ENCODE assay signal across 11 mouse cellular contexts in the genomic region with DNA sequence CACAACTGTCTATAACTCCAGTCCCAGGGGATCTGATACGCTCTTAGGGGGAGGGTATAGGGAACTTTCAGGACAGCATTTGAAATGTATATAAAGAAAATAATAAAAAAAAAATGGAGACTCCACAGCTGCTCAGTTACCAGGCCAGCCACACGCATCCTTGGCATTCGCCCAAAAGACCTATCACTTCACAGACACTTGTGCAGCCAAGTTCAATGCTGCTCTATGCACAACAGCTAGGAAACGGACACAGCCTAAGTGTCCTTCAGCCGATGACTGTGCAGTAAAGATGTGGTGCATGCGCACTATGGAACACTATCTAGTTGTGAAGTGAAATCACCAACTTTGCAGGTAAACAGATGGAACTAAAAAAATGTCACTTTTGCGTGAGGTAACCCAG. TPM values are rescaled to one million over a fixed set of nuclear protein-coding genes. Genes with fewer than 3 reads are reported as not detected.
A peak's percentile ranks its signal among the peaks of the same experiment; 100 is the strongest.
DNase-seq lines count a peak whose midpoint lies in the region; ATAC-seq and TF ChIP-seq lines count a peak whose summit lies in the region.
"Had no signal": no experiment of that assay in that cellular context is flagged by ENCODE, and none has a peak within 500 bp of the region (broad histone marks: within the 10 kb centered on the region; RNA-seq: fewer than 3 reads in every experiment).

No protein-coding gene starts in this region.

- peaks cover 38% of the 10 kb centered on the region for H3K36me3 ChIP-seq in forebrain, embryonic 14.5 days (ENCODE audit: control insufficient read depth, insufficient read depth, low read length)
- H3K36me3 ChIP-seq in forebrain, postnatal 0 days (ENCODE audit: insufficient read depth): peaks cover 38% of the 10 kb centered on the region
- H3K36me3 ChIP-seq in lung, embryonic 16.5 days (ENCODE audit: control insufficient read depth, insufficient read depth, low read length): peaks cover 9% of the 10 kb centered on the region
- H3K36me3 ChIP-seq in liver, embryonic 11.5 days (ENCODE audit: control insufficient read depth, insufficient read depth, low read length): peaks cover 15% of the 10 kb centered on the region

- H3K4me2 ChIP-seq in forebrain, embryonic 14.5 days (ENCODE audit: low read length): no peak overlapping the region
- H3K4me2 ChIP-seq in forebrain, postnatal 0 days (ENCODE audit: low read depth): no peak overlapping the region
- H3K4me2 ChIP-seq in lung, embryonic 16.5 days (ENCODE audit: low read depth, low read length): no peak overlapping the region
- no peak overlapping the region for H3K4me2 ChIP-seq in liver, embryonic 11.5 days

- WGBS in forebrain, embryonic 14.5 days: 91% methylated on average over 7 of the region's 7 CpGs
- 85% methylated on average over 7 of the region's 7 CpGs for WGBS in forebrain, postnatal 0 days
- 57% methylated on average over 7 of the region's 7 CpGs for WGBS in lung, embryonic 16.5 days
- WGBS in lung, adult 2 months: 77% methylated on average over 7 of the region's 7 CpGs
- WGBS in liver, embryonic 11.5 days: 80% methylated on average over 7 of the region's 7 CpGs

- H3K9me3 ChIP-seq in forebrain, embryonic 14.5 days (replicated peaks; ENCODE audit: control insufficient read depth, low read length): no peaks in the 10 kb centered on the region
- no peaks in the 10 kb centered on the region for H3K9me3 ChIP-seq in forebrain, postnatal 0 days (ENCODE audit: low read length)
- H3K9me3 ChIP-seq in lung, embryonic 16.5 days (ENCODE audit: control insufficient read depth, low read length): no peaks in the 10 kb centered on the region
- H3K9me3 ChIP-seq in liver, embryonic 11.5 days (ENCODE audit: control insufficient read depth, low read length): no peaks in the 10 kb centered on the region

- H3K9ac ChIP-seq in forebrain, embryonic 14.5 days (ENCODE audit: low read length): no peak overlapping the region
- H3K9ac ChIP-seq in forebrain, postnatal 0 days: no peak overlapping the region
- no peak overlapping the region for H3K9ac ChIP-seq in lung, embryonic 16.5 days (ENCODE audit: low read length)
- H3K9ac ChIP-seq in liver, embryonic 11.5 days (ENCODE audit: low read depth, low read length): no peak overlapping the region

- no peak overlapping the region for H3K27ac ChIP-seq in forebrain, embryonic 14.5 days (ENCODE audit: low read depth, low read length)
- no peak overlapping the region for H3K27ac ChIP-seq in forebrain, postnatal 0 days (ENCODE audit: low read depth, low read length)
- H3K27ac ChIP-seq in lung, embryonic 16.5 days (ENCODE audit: low read length): no peak overlapping the region
- no peak overlapping the region for H3K27ac ChIP-seq in liver, embryonic 11.5 days (ENCODE audit: low read depth, low read length)

- ATAC-seq in forebrain, embryonic 14.5 days: no peak
- ATAC-seq in forebrain, postnatal 0 days: no peak
- peak; percentile 75; the same call in 1 of the 2 replicates for ATAC-seq in lung, embryonic 16.5 days (ENCODE audit: low read depth)
- 0 out of 2 replicates have a peak, but pooled peaks have one; percentile 23 for ATAC-seq in liver, embryonic 11.5 days (replicated peaks; ENCODE audit: low FRiP score)

- H3K4me3 ChIP-seq in forebrain, embryonic 14.5 days (ENCODE audit: low read depth, low read length): no peak overlapping the region
- no peak overlapping the region for H3K4me3 ChIP-seq in forebrain, postnatal 0 days (ENCODE audit: low read depth, low read length)
- H3K4me3 ChIP-seq in lung, embryonic 16.5 days (ENCODE audit: low read length): no peak overlapping the region
- H3K4me3 ChIP-seq in lung, adult 2 months (replicated peaks; ENCODE audit: extremely low read depth, low read depth, low read length): no peak overlapping the region
- H3K4me3 ChIP-seq in liver, embryonic 11.5 days (ENCODE audit: low read depth, low read length): no peak overlapping the region
- H3K4me3 ChIP-seq: myocyte had no signal

- TF ChIP-seq POLR2A in lung, adult 2 months (IDR thresholded peaks at IDR 0.05; ENCODE audit: borderline replicate concordance, extremely low read depth, low read depth, low read length): no peak

- no peaks in the 10 kb centered on the region for H3K4me1 ChIP-seq in forebrain, embryonic 14.5 days (ENCODE audit: control insufficient read depth, insufficient read depth, low read length)
- no peaks in the 10 kb centered on the region for H3K4me1 ChIP-seq in forebrain, postnatal 0 days (ENCODE audit: insufficient read depth)
- peaks cover 12% of the 10 kb centered on the region for H3K4me1 ChIP-seq in lung, embryonic 16.5 days (replicated peaks; ENCODE audit: control insufficient read depth, insufficient read depth, low read length)
- H3K4me1 ChIP-seq in lung, adult 2 months (ENCODE audit: control insufficient read depth, insufficient read depth, low read length): no peaks in the 10 kb centered on the region
- H3K4me1 ChIP-seq in liver, embryonic 11.5 days (replicated peaks; ENCODE audit: control insufficient read depth, insufficient read depth, low read length): peaks cover 19% of the 10 kb centered on the region

- no peak for TF ChIP-seq CTCF in forebrain, postnatal 0 days (IDR thresholded peaks at IDR 0.05; ENCODE audit: low read depth)
- no peak for TF ChIP-seq CTCF in lung, adult 2 months (IDR thresholded peaks at IDR 0.05; ENCODE audit: insufficient read depth, low read length)

- peak; percentile 27 for DNase-seq in forebrain, embryonic 14.5 days (ENCODE audit: low spot score)
- DNase-seq in forebrain, postnatal 0 days: no peak
- no peak for DNase-seq in lung, adult 2 months
- no peak for DNase-seq in liver, embryonic 11.5 days (ENCODE audit: low spot score)
- DNase-seq in spleen, postnatal 4 days (ENCODE audit: low spot score in 2 of 2): peak; percentile 68 to 73
- DNase-seq in ovary, adult 18-20 months (ENCODE audit: low spot score): no peak
- no peak for DNase-seq in yolk sac, embryonic 10.5 days (ENCODE audit: low spot score)
- DNase-seq: gastrocnemius, postnatal 10 days; heart, postnatal 14 days had no signal

- no peaks in the 10 kb centered on the region for H3K27me3 ChIP-seq in forebrain, embryonic 14.5 days (replicated peaks; ENCODE audit: control insufficient read depth, insufficient read depth, low read length)
- H3K27me3 ChIP-seq in forebrain, postnatal 0 days (ENCODE audit: insufficient read depth, low read length): no peaks in the 10 kb centered on the region
- H3K27me3 ChIP-seq in lung, embryonic 16.5 days (ENCODE audit: control insufficient read depth, insufficient read depth, low read depth, low read length): no peaks in the 10 kb centered on the region
- no peaks in the 10 kb centered on the region for H3K27me3 ChIP-seq in liver, embryonic 11.5 days (replicated peaks; ENCODE audit: control insufficient read depth, insufficient read depth, low read length)

RNA-seq across cellular contexts. Expression of a gene that starts 13.9 kb away (rescaled TPM):
- polyA plus RNA-seq in forebrain, embryonic 14.5 days (2014; fragmentation: Nextera tagmentation; extraction: Ambion mirVana): 293 and 334 TPM in 2 replicates
- total RNA-seq in forebrain, postnatal 0 days (2014; rRNA removed): 203 and 255 TPM in 2 replicates
- 278 and 279 TPM in 2 replicates for polyA plus RNA-seq in forebrain, postnatal 0 days (2015; fragmentation: Nextera tagmentation; extraction: Ambion mirVana)
- 223 and 224 TPM in 2 replicates for polyA plus RNA-seq in lung, embryonic 16.5 days (2015; fragmentation: Nextera tagmentation; extraction: Ambion mirVana)
- 97.3 and 127 TPM in 2 replicates for polyA plus RNA-seq in lung, adult 2 months (2012; rRNA removed)
- 290 and 304 TPM in 2 replicates for polyA plus RNA-seq in liver, embryonic 11.5 days (2014; fragmentation: Nextera tagmentation; extraction: Ambion mirVana)

RNA-seq across cellular contexts. Expression of a gene that starts 41.0 kb away (rescaled TPM):
- 16.4 and 21.8 TPM in 2 replicates for polyA plus RNA-seq in forebrain, embryonic 14.5 days (2014; fragmentation: Nextera tagmentation; extraction: Ambion mirVana)
- 20.3 and 23.1 TPM in 2 replicates for total RNA-seq in forebrain, postnatal 0 days (2014; rRNA removed)
- polyA plus RNA-seq in forebrain, postnatal 0 days (2015; fragmentation: Nextera tagmentation; extraction: Ambion mirVana): 9.8 and 13.1 TPM in 2 replicates
- polyA plus RNA-seq in lung, embryonic 16.5 days (2015; fragmentation: Nextera tagmentation; extraction: Ambion mirVana): 23.3 and 23.6 TPM in 2 replicates
- 19.2 and 20.6 TPM in 2 replicates for polyA plus RNA-seq in lung, adult 2 months (2012; rRNA removed)
- polyA plus RNA-seq in liver, embryonic 11.5 days (2014; fragmentation: Nextera tagmentation; extraction: Ambion mirVana): 20.2 and 23.7 TPM in 2 replicates

RNA-seq across cellular contexts. Expression of a gene that starts 50.5 kb away (rescaled TPM):
- polyA plus RNA-seq in forebrain, embryonic 14.5 days (2014; fragmentation: Nextera tagmentation; extraction: Ambion mirVana): 14.2 and 16.4 TPM in 2 replicates
- 19.5 and 22.6 TPM in 2 replicates for total RNA-seq in forebrain, postnatal 0 days (2014; rRNA removed)
- 13.8 and 14.5 TPM in 2 replicates for polyA plus RNA-seq in forebrain, postnatal 0 days (2015; fragmentation: Nextera tagmentation; extraction: Ambion mirVana)
- 19.5 and 20.2 TPM in 2 replicates for polyA plus RNA-seq in lung, embryonic 16.5 days (2015; fragmentation: Nextera tagmentation; extraction: Ambion mirVana)
- 14.6 and 20.4 TPM in 2 replicates for polyA plus RNA-seq in lung, adult 2 months (2012; rRNA removed)
- polyA plus RNA-seq in liver, embryonic 11.5 days (2014; fragmentation: Nextera tagmentation; extraction: Ambion mirVana): 10.9 and 12.8 TPM in 2 replicates

RNA-seq across cellular contexts. Expression of a gene that starts 54.5 kb away (rescaled TPM):
- polyA plus RNA-seq in forebrain, embryonic 14.5 days (2014; fragmentation: Nextera tagmentation; extraction: Ambion mirVana): 225 and 235 TPM in 2 replicates
- 88.6 and 92.8 TPM in 2 replicates for total RNA-seq in forebrain, postnatal 0 days (2014; rRNA removed)
- polyA plus RNA-seq in forebrain, postnatal 0 days (2015; fragmentation: Nextera tagmentation; extraction: Ambion mirVana): 164 and 191 TPM in 2 replicates
- 152 and 156 TPM in 2 replicates for polyA plus RNA-seq in lung, embryonic 16.5 days (2015; fragmentation: Nextera tagmentation; extraction: Ambion mirVana)
- polyA plus RNA-seq in lung, adult 2 months (2012; rRNA removed): 55.3 and 62.2 TPM in 2 replicates
- polyA plus RNA-seq in liver, embryonic 11.5 days (2014; fragmentation: Nextera tagmentation; extraction: Ambion mirVana): 109 and 111 TPM in 2 replicates

Comparison
In these comparisons a context has a peak if more than half of its experiments do, and no peak if none do; other contexts are left out.
1. DNase-seq: peak in forebrain, embryonic 14.5 days (single experiment) and spleen, postnatal 4 days (2 of 2); none in forebrain, postnatal 0 days (single experiment), lung, adult 2 months (single experiment), liver, embryonic 11.5 days (single experiment), ovary, adult 18-20 months (single experiment) and yolk sac, embryonic 10.5 days (single experiment).
2. ATAC-seq: peak in lung, embryonic 16.5 days (single experiment) and liver, embryonic 11.5 days (single experiment); none in forebrain, embryonic 14.5 days (single experiment) and forebrain, postnatal 0 days (single experiment).